Mouse (Mus musculus) embryo, embryonic 11 days (tissue): ENCODE measurements around the gene Cdip1.

Experiments used
- DNase-seq: peaks from one replicate; pipeline ENCODE4 v3.0.0-alpha.2; 2015

Gene Cdip1

GRCm38 (mm10) chr16:4713861-4714710, 76.0 kb downstream of the Cdip1 start:
- DNase-seq, result no peak

GRCm38 (mm10) chr16:4711173-4711572, 78.9 kb downstream of the Cdip1 start:
- DNase-seq, result no peak

- no peak for DNase-seq
These were observed 84.6 kb downstream of the Cdip1 start for GRCm38 (mm10) chr16:4705541-4705940.

DNA sequence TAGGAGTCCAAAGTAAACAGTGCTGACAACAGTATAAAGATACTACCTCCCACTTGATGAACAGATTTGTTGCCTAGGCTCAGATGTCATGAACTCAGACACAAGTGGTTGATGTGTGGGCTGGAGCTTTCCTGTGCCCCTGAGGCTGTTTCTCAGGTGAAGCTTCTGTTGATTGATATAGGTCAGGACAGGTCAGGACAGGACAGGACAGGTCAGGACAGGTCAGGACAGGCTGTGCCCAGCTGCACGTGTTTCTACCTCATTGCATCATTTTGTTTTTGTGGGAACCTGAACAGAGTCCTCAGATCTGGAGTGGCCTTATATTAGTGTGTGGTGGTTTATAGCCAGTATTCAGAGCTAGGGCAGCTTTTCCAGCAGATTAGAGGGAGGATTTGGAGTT, 87.4 kb downstream of the Cdip1 start:
- DNase-seq, result no peak

DNA sequence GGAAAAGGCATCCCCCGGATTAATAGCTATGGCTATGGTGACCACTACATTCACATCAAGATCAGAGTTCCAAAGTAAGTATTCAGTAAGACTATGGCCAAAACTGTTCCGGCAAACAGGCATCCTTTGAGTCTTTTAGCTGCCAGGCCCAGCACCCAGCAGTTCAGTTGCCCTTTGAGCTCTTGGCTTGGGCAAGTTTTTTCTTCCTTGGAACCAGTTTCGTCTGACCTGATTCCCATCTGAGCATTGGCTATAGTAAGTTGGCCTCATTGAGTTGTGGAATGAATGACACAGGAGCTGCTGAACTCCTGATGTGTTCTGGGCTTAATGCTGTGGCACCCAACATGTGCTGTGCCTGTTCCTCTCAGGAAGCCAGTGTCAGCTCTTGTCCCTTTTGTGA, 88.9 kb downstream of the Cdip1 start:
- DNase-seq, result no peak
